Mouse (Mus musculus) c-Kit-positive CD71-positive TER-119-positive erythroid progenitor cells, embryonic 14.5 days (primary cell): ENCODE measurements around the gene Ppfibp1.

ENCODE experiments used
- DNase-seq: peaks from one replicate; pipeline ENCODE4 v3.0.0-alpha.2; 2013; ENCODE audit warnings: low spot score

Gene Ppfibp1

DNA sequence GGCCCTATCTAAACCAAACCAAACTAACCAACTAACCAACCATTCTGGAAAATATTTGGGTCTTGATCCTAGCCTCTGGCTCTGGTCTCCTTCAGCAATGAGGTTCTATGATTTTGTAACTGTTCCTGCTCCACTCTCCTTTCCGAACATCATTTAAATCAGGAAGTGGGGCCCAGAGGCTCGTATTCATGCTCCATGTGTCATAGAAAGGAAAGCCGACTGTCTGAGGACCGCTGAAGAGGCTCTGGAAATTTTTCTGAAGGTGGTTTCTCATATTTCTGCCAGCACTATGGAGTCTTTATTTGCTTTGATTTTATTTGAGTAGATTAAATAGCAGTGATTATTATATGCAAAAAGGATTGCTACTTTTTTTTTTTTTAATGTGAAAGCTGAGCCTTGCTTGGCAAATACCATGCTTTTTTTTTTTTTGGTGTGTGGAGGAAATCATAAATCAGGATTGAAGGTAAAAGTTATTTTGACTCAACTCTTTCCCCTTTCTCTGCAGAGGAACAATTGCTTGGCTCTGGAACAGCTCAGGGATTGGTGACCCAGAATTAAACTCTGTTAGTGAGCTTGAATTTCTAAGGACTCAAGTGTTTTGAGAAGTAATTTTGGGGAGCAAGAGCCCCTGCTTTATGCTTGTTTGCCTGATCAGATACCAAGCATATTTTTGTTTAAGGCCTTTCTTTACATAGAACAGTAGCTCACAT, 25.4 kb downstream of the Ppfibp1 start:
- no peak for DNase-seq

DNA sequence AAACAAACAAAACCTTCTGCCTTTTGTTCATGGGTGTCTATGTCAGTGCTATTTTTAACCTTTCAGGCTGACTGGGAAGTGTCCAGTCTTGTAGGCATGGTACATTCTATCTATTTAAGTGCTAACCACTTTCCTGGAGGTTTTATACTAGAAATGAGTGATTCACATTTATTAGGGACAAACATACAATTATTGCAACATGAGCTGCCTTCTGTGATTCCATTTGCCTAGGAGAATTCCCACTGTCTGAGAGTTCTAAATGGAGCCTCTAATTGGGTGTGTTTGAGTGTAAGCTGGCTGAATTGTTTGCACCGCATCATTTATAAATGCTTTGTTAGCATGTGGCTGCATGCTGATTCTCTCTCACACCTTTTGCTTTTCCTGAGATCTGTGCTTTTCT, 27.5 kb downstream of the Ppfibp1 start:
- no peak for DNase-seq

DNA sequence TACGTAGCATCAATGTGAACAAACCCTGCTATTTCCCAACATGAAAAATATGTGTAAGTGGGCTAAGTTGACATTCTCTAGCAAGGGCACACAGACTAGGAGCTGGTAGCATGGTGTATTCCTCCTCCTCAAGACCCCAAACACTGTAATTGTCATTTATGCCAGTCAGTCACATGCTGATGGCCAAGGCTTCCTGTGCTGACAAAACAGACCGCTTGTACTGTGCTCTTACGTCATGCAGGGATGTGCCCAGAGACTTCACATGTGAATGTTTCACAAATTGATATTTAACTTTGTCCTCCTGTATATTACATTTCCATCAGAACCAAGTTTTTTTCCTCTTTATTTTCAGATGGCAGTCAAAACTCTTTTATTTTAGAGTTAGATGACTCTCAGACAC, 29.1 kb downstream of the Ppfibp1 start:
- no peak for DNase-seq

DNA sequence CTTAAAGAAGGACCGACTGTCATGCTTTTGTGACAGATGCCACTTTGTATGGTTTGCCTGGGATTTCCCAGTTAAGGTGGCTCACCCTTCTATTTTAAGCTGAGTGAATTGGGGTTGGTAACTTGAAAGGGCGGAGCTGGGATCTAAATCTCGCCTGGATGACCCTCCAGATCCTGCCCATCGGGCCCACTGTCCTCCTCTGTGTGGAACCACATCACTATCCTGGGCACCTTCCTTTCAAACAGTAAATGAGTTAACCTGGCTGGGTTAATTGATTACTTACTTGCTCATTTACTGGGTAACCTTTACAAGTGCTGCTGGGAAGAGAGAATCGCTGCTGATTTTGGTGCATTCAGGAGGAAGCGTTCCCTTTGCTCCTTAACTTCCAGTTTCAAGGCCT, 30.1 kb downstream of the Ppfibp1 start:
- DNase-seq: no peak

DNA sequence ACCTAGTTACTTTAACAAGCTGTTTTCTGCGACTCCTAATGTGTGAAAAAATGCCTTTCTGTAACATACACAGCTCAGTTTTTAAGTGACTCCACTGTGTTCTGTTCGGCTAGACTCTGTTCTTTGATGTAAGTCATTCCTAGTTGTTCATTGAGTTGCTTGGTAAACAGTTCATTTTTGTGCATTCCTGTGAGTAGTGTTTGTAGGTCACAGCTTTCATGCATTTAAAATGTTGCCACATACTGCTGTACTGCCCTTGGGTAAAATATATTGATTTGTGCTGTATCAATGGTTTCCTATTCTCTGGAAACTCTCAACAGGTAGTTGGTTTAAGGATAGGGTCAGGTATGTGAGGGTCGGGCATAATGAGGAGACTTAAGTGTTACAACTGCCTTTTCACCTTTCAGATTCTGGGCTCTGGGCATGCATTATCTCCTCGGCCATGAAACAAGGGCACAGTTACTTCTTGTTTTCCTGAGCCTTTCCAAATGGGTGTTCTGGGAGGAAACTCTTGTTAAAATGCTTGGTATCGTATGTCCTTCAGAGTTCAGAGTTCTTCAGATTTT, 38.2 kb downstream of the Ppfibp1 start:
- no peak for DNase-seq

DNA sequence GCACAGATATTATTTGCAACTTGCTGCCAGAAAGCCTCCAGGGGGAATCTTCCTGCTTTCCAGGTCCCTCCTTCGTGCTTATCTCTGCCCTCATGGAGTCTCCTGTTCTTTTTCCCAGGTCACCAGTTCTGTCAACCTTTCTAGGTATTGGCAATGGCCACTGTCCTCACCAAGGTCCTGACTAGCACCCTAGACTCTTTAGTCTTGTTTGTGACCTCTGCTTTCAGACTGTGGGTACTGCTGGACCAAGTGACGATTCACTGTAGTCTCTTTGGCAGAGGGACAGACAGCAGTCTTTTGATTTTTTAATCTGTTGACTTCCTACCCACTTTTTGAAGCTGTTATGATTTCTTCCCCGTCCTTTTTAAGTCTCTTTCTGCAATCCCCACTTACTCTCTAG, 39.8 kb downstream of the Ppfibp1 start:
- DNase-seq: no peak

DNA sequence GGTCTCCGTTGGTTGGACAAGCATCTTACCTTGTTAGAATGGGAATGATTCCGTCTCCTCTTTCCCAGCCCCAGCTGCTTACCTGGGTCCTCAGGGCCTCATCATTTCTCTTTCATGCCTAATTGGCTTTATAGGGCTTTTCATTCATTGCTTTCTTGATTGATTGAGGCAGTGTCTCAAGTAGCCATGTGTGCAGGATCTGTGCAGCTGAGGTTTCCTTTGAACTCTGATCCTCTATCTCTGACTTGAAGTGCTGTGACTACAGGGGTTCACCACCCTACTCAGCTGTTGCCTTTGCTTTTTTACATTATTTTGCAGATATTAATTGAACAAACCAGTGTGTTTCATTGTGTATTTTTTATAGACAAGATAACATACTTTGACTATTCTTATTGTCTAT, 40.7 kb downstream of the Ppfibp1 start:
- DNase-seq: no peak

DNA sequence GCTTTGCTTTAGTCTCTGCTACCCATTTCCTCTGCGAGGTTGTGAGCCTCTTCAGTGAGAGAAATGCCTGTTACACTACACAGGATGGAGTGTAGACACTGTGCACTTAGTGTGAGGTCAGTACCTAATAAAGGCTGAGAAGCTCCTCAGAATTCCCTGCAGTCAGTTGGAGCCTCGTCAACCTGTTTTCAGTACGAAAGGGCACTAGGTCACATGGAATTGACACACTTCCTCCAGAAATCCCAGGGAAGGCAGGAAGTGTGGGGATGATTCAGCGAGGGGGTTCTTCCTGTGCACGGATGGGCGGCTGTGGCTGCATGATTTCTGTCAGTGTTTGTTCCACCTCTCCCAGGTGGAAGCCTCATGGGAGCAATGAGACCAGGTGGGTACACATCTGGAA, 44.8 kb downstream of the Ppfibp1 start:
- no peak for DNase-seq

DNA sequence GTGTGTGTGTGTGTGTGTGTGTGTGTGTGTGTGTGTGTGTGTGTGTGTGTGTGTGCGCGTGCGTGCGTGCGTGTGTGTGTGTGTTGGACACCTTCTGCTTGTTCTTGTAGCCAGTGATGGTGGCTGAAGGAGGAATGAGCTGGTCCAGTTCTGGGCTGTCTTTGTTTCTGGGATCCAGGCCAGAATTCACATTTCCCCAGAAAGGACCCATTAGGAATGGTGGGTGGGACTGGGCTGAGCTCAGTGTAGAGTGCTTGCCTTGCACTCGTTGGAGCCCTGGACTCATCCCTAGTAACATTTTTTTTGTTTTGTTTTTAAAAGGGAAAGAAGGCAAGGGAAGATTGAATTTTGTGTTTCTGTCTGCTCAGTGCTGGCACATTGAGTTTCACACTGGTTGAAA, 47.7 kb downstream of the Ppfibp1 start:
- no peak for DNase-seq

DNA sequence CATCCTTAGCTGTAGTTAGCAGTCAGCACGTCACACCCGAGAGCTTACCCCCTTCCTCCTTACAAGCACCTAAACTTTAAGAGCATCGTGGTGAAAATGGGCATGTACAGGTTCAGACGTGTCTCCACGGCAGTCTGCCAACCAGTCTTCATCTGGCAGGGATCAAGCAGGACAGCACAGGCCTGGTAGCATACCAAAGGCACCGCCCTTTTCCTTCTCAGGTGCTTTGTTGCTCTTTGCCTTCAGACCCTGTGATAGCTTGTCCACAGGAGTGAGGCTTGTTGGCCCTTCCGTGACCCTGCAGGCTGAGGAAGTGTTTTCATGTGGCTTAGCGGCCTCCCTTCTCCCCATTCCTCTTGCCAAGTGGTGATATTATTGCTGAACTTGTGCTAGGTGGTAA, 50.7 kb downstream of the Ppfibp1 start:
- no peak for DNase-seq

DNA sequence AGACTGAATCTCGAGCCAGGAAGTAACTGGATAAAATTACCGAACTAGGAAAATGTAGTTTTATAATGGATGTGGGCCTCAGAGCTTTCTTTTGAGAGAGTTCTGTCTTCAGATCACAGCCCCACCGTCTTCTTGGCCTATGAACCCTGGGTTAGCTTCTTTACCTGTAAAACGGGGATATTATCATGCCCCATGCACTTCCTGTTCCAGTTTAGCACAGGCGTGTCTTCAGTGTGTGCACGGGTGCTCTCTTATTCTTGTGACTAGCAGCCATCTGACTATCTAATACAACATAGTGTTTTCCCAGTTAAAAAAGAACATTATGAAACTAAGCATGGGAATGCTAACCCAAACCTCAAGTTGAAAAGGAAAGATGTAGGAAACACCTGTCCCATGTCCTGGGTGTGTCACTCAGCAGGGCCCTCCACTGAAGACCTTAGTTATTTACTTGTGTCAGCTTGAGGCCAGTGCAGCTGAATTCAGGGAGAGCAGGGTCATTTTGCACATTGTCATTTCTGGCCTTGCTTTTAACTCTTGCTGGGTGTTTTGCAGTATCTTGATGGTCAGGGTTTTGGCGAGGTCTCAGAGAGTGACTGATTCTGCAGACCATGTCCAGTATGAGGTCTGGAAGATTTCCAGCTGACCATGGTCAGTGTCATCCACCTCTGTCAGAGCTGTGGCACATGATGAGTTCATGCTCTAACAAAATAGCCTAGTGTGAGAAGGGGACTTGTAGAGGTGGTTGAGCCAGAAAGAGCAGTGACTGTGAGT, 53.4 kb downstream of the Ppfibp1 start:
- DNase-seq: no peak

DNA sequence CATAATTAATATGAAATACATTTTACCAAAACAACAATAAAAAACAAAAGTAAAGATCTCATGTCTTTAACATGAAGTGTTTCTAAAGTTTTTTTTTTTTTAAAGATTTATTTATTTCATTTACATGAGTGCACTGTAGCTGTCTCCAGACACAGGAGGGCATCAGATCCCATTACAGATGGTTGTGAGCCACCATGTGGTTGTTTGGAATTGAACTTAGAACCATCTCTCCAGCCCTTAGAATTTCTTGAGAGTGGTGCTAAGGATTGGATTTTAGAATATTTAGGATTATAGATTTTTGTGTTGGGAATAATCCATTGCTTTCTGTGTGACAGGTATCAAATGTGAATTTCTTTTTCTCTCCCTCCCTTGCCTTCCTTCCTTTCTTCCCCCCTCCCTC, 55.7 kb downstream of the Ppfibp1 start:
- no peak for DNase-seq

DNA sequence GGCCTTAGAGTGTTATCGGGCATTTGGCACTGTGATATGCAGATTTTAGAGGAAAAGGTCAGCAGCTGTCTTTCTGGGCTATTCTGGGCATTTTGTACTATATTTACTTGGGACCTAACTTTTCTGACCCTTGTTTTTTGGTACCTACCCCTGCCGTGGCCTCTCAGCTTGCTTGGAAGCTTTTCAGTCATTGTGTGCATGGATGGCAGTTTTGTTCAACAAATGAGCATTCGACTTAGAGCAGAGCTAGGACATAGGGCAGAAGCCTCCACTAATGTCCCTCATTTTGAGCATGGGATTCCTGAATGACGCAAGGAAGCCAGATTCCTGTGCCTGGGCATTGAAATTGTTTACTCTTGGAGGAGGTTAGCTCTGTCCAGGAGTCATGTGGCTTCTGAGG, 56.5 kb downstream of the Ppfibp1 start:
- DNase-seq: no peak

DNA sequence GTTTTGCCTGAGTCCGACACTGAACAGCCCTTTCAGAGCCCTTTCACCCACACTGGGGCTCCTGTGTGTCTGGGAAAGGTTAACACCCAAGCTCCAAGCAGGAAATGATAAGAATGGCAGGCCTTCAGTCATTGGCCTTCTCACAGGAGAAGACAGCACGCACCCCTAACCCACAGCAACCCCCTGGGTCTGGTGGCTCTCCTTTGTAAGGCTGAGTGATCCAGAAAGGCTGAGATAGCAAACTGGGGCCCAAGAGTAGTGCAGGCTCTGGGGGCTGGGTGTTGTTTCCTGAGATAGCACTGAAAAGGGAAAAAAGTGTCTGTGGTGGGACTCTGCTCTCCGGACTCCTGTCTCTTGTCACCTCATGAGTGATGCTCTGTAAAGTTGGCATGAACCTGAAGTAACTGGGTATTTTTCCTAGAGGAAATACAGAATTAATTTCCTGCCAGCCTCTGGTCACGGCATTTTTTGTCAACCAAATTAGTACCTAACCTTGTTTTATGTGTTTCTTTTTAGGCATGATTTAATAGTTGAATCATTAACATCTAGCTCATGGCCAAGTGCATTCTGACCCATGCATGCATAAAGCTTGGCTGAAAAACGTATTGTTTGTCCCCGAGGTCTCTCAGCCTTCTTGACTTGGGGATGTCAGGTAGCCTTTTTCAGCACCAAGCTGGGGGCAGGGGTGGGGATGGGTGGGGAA, 58.2 kb downstream of the Ppfibp1 start:
- DNase-seq: no peak

DNA sequence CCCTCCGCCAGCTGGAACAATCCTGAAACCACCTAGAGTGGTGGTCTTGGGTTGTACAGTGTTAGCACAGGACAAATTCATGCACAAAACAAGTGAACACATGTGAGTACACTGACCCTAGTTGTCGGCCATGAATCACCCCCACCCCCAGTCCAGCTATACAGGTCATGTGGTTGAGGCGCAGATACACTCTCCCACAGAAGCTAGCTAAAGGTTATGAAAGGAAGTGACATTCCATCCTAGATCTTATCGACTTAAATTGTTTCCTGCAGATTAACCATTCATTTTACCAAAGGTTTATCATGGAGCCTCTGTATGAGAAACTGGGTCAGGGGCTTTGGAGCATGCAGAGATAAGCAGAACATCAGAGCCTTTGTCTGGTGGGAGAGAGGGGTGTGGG, 58.9 kb downstream of the Ppfibp1 start:
- no peak for DNase-seq

DNA sequence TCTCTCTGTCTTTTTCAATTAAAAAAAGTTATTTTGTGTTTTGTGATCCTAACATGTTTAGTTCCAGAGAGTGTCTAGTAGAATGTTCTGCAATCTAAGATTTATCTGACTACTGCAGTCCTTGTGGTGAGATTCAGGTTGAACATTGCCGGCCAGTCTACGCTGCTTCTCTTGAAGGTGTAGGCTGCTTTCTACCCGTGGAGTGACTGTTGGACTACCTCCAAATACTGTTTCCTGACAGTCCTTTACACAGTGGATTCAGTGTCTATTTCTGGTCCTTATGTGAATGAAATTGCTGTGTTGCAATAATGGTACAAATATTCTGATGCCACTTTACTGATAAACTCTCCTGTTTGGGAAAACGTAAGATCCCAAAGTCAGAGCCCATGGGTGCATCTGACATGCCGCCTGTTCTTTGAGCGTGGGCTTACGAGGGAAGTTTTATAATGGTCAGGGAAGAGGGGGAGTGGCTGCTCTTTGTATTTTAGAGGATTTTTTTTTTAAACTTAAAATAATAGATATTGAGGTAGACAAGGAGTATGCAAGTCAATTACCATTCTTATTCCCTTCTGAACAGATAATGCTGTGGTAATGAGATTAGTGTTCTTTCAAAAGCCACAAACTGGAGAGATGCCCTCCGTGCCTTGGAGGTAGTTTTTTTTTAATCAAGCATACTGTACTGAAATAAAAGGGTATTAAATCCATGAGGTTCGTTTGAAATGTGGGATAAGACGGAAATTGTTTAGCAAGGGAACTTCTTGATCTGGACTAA, 61.6 kb downstream of the Ppfibp1 start:
- DNase-seq: no peak

DNA sequence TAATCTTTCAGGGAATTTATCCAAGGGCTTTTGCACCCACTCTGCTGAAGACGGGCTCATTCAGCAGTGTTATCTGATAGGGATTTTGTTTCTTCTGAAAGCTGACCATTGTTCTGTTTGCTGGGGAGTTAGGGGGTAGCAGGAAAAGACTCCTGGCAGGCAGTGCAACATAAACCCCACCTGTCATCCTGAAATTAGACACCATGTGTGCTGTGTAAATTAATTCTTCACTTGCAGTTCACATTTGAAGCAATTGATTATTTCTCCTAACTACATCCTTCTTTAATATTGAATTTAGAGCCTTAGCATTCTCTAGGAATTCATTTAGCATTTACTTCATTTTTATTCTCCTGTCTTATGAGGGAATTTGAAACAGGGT, 62.2 kb downstream of the Ppfibp1 start:
- no peak for DNase-seq

DNA sequence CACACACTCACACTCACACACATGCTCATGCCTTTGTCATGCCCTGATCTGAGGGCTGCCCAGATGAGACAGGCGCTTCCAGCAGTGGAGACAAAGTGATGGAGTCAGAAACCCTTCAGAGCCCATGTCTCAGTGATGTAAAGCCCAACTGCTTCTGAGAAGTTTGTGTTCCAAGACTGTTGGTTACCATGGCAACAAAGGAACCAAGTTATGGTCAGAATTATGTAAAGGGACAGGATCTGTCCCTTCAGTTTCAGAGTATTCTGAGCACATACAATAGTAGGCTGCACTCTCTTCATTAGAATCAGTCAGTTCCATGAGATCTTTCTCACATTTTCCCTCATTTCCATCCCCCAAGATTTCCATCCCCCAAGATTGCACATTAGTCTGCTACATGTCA, 66.0 kb downstream of the Ppfibp1 start, which contains the start of gene 1700034J05Rik:
1700034J05Rik (minus strand) TSS at position 165 of the 400 bp plus-strand sequence.
- DNase-seq: no peak

DNA sequence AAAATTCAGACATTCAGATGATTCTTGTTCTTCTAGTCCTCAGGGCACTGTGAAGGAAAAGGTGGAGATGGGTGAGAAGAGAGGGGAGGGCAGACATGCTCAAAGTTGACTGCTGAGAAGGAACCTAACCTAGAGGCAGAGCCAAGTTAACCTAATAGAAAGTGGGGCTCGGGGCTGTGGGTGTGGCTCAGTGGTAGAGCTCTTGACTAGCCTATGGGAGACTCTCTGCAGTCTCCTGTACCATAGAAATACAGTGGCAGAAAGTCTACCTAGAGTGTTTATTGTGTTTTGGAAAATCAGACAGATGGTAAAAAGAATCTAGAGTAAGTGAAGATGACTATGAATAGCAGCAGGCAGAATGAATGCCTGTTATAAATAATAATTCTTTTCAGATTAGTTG, 67.2 kb downstream of the Ppfibp1 start:
- no peak for DNase-seq

DNA sequence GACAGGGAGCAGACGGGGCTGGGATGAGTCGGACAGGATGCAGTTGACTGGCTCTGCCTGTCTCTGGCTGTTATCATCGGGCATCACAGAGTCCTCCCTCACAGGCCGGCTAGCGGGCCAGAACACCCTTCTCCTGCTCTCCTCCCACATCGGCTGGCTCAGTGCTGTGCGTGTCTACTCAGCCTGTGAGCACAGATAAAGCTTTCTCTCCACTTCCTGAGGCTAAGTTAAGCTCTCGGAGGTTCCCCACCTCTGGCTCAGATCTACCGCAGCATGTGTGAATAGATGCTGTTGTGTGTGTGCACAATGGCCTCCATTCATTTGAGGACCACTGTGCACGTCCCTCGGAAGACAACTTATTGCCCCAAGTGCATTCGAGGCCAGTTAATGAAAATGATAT, 67.6 kb downstream of the Ppfibp1 start:
- peak; percentile 64 for DNase-seq

DNA sequence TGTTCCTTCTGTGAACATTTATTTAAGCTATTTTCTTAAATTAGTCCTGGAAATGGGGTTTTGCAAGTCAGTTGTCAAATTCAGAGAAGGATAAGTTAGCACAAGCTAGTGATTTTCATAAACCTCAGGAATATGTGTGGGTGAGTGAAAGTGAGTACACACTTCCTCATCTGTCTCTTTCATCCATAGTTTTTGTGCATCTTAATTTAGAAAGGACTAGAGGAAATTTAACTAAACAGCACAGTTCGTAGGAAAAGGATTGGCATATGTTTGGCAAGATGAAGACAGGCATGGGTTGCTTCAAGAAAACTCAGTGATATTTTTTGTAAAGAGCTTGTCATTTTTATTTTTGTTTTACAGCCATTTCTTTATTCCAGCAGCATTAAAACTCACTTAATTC, 68.7 kb downstream of the Ppfibp1 start:
- no peak for DNase-seq

DNA sequence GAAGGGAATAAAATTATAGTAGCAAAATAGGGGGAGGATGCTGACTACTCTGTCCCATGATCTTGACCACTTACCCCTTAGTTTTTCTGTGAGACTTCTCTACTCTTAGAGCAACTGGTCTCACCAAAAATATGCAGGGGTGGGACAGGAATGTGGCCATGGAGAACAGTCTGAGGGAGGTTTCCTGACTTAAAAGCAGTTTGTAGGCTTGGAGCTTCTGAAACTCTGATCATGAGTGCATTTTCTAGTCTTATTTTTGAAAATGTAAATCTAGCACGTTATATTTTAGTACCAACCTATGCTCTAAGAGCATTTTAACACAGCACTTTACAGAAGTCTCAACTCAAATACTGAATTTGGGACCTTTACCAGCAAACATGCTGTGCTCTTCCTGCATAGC, 70.4 kb downstream of the Ppfibp1 start:
- DNase-seq: no peak
